Mouse (Mus musculus) thymus, postnatal 25 days (tissue): Measurements from ENCODE around the gene Ccnl1.

ENCODE experiments used
- DNase-seq: peaks from one replicate; pipeline ENCODE4 v3.0.0; 2022

The Ccnl1 gene

DNA sequence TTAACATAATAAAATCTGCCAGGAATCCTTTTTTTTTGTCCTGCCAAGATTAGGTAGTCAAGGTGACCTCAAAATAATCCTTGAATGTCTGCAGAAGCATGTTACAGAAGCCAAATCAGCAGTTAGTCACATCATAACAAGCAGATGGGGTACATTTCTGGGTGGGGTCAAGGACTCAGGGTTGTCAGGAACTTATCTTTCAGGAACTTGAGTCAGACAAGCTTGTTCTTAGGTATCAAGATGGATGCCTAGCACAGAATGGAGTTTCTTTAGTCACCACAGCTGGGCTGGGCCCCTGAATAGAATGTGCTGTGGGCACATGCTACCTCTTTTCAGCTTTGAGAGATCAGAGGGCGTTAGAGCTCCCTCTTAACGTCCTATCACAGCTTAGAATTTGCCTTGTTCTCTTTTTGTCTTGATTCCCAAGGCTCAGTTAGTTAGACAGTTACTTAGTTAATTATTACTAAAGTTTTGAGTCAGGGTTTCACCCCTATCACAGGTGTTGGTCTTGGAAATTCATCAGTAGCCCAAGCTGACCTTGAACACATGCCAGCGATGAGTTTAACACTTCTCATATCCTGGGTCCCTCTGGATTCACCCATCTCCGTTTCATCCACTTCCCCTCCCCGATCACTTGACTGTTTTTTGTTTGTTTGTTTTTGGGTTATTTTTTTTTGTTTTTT lies 32.9 kb downstream of the Ccnl1 start:
- DNase-seq = no peak

GRCm38 (mm10) chr3:65922420-65922819 lies 35.6 kb downstream of the Ccnl1 start:
- no peak for DNase-seq

DNA sequence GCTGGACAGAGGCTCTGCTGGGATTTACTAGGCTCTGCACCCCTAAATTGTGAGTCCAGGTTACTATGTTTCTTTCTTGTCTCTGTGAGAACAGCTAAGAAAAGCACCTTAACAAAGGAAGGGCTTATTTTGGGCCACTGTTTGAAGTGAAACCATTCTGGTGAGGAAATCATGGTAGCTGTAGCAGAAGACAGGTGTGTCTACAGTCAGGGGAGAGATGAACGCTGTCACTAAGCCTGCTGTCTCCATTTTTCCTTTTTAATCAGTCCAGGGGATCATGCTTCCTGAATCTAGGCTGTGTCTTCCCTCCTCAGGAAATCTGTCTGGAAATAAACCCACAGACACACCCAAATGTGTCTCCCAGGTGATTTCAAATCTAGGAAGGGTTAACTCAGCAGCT lies 36.4 kb downstream of the Ccnl1 start:
- no peak for DNase-seq

DNA sequence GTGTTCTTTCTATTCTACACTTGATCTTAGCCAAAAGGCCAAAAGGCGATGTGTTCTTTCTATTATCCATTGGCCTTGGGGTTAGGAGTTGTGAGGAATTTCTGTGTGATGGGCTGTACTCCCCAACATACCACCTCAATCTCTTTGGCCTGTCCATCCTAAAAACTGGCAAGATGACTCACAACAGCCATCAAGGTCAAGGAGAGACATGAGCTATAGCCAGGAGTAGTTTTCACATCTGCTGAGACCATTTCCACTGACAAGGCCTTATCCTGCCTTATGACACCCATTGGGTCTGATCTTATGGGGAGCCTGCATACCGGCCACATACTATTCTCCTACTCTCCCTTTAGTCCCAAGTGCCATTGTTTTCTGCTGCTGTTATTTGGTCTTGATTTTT lies 39.0 kb downstream of the Ccnl1 start:
- no peak for DNase-seq

GRCm38 (mm10) chr3:65912928-65913327 lies 45.1 kb downstream of the Ccnl1 start:
- no peak for DNase-seq

DNA sequence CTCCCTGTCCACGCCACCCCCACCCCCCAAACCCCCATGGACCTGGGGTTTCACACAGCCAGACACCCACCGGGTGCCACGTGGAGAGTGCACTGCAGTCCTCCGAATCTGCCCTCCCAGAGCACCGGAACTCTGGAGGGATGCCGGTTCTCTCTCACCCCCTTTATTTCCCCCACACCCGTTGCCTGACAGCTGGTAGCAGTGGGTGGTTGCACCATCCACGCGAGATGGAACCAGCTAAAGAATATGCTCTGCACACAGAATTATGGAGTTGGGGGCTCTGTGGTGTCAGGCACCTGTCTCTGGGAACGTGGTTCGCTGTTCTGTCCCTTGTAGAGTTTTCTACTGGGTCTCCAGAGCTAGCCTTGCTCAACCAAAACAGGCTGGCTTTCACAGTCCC lies 45.8 kb downstream of the Ccnl1 start:
- DNase-seq = no peak

- no peak for DNase-seq
Observed at GRCm38 (mm10) chr3:65911265-65911664, 46.8 kb downstream of the Ccnl1 start.

GRCm38 (mm10) chr3:65909454-65909853 lies 48.6 kb downstream of the Ccnl1 start:
- no peak for DNase-seq

GRCm38 (mm10) chr3:65907536-65907935 lies 50.5 kb downstream of the Ccnl1 start:
- DNase-seq = no peak

DNA sequence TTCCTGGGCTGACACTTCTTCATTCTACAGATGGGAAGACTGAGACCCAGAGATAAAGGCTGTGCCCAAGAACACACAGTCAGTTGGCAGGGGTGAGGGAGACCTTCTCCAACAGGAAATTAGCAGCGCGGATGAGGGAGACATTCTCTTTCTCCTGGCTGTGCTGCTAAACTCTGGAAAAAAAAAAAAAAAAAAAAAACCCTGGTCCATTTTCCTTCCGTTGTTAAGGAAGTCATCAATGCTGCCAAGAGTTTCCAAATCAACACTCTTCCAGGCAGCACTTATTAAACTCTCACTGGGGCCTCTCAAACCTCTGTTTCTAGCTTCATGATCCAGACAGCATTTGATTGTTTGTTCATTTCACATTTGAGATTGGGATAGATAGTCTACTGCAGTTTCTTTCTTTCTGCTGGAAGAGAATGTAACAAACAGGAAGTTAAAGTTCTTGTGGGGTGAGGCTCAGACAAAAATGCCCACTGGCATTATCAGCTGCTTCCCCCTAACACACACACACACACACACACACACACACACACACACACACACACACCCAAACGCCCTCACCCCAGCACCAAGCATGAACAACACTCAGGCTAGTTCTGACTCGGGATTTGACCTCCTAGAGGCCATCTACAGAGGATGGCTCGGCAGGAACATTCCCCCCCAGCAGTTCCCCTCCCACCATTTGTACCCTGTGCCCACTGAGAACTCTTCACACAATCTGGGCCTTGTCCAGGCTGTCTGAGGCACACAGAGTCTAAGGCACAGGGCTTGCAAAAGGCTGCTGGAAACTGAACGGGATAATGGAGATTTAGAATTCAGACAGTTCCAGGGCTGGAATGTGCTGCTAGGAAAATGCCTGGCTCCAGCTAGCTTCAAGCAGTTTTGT lies 52.5 kb downstream of the Ccnl1 start:
- DNase-seq = no peak

- DNase-seq = no peak
Observed at GRCm38 (mm10) chr3:65904711-65905110, 53.3 kb downstream of the Ccnl1 start.

DNA sequence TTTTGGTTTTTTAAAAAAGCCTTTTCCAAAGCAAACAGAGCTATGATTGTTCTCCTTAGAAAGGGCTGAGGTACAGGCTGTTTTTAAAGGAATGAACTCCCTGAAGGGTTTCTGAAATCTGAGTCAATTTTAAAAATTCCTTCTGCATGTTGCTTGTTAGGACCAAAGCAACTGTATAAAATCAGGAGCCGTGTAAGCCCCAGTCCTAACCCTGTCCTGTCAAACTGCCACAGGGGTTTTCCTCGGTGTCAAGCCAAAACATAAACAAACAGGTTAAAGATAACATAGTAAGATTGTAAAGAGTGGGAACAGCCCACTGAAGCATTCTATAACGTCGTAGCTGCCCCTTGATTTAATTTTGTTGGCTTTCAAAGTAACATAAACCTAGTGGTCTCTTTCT lies 53.9 kb downstream of the Ccnl1 start:
- no peak for DNase-seq

DNA sequence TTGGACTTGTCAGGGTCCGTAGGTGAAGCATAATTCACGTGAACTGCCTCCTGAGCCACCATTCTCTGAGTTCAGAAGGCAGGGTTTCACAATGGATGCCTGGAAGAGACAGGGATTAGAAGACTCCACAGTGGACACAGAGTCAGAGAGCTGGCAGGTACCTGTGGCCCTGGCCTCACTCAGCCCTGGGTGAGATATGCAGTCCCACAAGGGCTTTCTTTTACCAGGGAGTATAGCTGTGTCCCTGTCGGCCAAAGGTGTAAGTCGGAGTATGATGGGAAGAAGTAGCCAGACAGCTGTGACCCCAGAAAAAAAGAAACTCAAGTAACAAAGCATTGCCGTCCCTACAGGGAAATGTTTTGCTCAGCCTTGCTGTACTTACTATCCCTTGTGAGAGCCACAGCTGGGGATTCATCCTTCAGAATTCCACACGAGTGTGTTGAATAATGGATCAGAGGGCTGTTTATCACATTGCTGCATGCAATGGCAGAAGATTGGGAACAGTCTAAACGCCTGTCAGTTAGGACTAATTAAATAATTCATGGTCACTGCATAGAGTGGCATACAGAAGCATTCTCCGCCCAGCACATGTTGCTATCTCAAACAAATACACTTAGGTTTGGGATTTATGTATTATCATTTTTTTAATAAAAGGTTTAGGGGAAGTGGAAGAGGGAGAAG lies 59.3 kb downstream of the Ccnl1 start:
- no peak for DNase-seq

DNA sequence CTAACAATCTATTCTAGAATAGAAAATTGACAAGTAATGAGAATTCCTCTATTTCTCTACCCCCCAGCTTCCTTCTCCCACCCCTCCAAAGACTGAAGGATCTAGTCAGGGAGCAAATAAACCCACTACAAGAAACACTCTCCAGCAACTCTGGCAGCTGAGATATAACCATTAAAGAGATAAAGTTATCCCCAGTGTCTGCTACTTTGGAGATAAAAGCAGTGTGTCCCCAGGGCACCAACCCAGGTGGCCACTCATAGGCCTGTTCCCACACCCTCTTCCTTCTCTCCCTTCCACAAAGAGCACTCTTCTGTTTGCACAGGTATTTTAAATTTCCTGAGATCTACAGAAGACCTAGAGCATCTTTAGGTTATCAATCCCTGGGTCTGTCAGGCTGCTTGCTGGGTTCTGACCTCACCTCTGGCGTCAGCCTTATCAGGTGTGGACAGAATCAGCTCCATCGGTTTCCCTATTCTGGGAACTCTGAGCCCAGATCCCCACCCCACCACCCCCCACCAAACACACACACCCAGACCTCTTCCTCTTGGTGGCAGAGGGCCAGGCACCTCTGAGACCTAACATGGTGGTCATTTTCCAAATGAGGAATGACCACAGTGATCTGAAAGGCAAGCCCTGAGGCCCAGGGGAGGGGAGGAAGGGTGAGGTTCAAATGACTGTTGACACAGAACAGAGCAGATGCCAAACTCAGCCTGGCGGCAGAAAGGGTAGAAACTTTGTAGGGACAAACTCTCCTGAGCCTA lies 60.6 kb downstream of the Ccnl1 start:
- no peak for DNase-seq
